Mouse (Mus musculus) kidney, postnatal 0 days (tissue): ENCODE measurements around the gene Rmnd5a. TPM values are rescaled to one million over a fixed set of nuclear protein-coding genes. Genes with fewer than 3 reads are reported as not detected.
A peak's percentile ranks its signal among the peaks of the same experiment; 100 is the strongest.

Source experiments
- ATAC-seq: fragments of 200-750 bp; cut with Nextera tagmentation; replicated peaks from 2 replicates; pipeline ENCODE4 v1.8.0; 2017; ENCODE audit warnings: low read depth, moderate number of reproducible peaks, moderate TSS enrichment, moderate library complexity; ENCODE audit not compliant: low FRiP score
- DNase-seq: peaks from one replicate; pipeline ENCODE4 v3.0.0-alpha.2; 2016; ENCODE audit warnings: low spot score
- H3K27ac ChIP-seq: fragments of 300-500 bp; sonication (generic); 2 replicates; pipeline ENCODE4 v1.5.1; 2014; ENCODE audit warnings: mild to moderate bottlenecking
- H3K27me3 ChIP-seq: fragments of 300-500 bp; sonication (generic); 2 replicates; pipeline ENCODE4 v1.6.1; 2014; ENCODE audit warnings: low read length, mixed read lengths; ENCODE audit not compliant: insufficient read depth
- H3K36me3 ChIP-seq: fragments of 300-500 bp; sonication (generic); 2 replicates; pipeline ENCODE4 v1.6.1; 2014; ENCODE audit warnings: low read length, mixed read lengths; ENCODE audit not compliant: insufficient read depth
- H3K4me1 ChIP-seq: fragments of 300-500 bp; sonication (generic); replicated peaks from 2 replicates; pipeline ENCODE4 v1.6.1; 2014; ENCODE audit warnings: antibody characterized with exemption, low read length, mixed read lengths; ENCODE audit not compliant: insufficient read depth
- H3K4me2 ChIP-seq: fragments of 300-500 bp; sonication (generic); 2 replicates; pipeline ENCODE4 v1.6.1; 2014; ENCODE audit warnings: mild to moderate bottlenecking, low read length, moderate library complexity, mixed read lengths
- H3K4me3 ChIP-seq: fragments of 300-500 bp; sonication (generic); replicated peaks from 2 replicates; pipeline ENCODE4 v1.5.1; 2014; ENCODE audit warnings: low read depth, low read length
- H3K9ac ChIP-seq: fragments of 300-500 bp; sonication (generic); 2 replicates; pipeline ENCODE4 v1.6.1; 2014; ENCODE audit warnings: low read depth, low read length
- H3K9me3 ChIP-seq: fragments of 300-500 bp; sonication (generic); replicated peaks from 2 replicates; pipeline ENCODE4 v1.6.1; 2016; ENCODE audit warnings: low read length, inconsistent platforms, mixed read lengths
- CTCF ChIP-seq: IDR thresholded peaks from 2 replicates; pipeline ENCODE4 v1.5.1; 2016; ENCODE audit warnings: antibody characterized with exemption, low read depth, mild to moderate bottlenecking, moderate library complexity
- WGBS: fragments of 180-500 bp; shearing (Covaris S2); extraction: QIAGEN DNeasy Blood & Tissue Kit; methylation state at CpG from one replicate; pipeline ENCODE4 v1.1.7; 2014; 5-methylcytosine and 5-hydroxymethylcytosine counted together
- polyA plus RNA-seq: library from polyadenylated mRNA; unstranded; fragments of >200 nt; fragmentation: Nextera tagmentation; extraction: Ambion mirVana; gene quantifications from 2 replicates; pipeline ENCODE4 v1.2.1, GENCODE M21; 2015

The Rmnd5a gene
- polyA plus RNA-seq, 1 experiment from 2014 or later: 15.4 TPM

- ATAC-seq: no peak
- Histone ChIP-seq H3K9ac (no peak overlapping the region), H3K27me3 (no peaks in the 10 kb centered on the region), H3K27ac (no peak overlapping the region), H3K9me3 (no peaks in the 10 kb centered on the region), H3K4me3 (no peak overlapping the region), H3K36me3 (no peaks in the 10 kb centered on the region), H3K4me2 (no peak overlapping the region), H3K4me1 (no peaks in the 10 kb centered on the region)
- WGBS: 93% methylated on average over 5 of the region's 5 CpGs
- DNase-seq: no peak
- no peak for TF ChIP-seq CTCF
Observed at GRCm38 (mm10) chr6:71381654-71382053, 58.8 kb downstream of the Rmnd5a start.

DNA sequence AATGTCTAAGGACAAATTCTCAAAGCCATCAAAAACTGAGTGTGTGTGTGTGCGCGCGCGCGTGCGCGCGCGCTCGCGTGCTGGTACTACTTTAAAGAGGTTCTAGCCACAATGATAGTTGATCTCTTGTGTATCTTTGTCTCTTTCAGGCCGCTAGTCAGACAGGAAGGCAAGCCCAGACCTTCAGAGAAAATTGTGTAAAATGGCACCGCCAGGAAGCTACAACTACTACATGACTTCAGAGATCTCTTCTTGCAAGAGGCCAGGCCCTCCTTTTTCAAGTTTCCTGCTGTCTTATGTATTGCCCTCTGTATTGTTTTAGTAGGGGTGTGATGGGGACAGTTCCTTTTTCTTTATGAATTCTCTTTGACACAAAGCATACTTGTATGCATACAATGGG is 63.7 kb downstream of the Rmnd5a start:
- no peak for DNase-seq
- no peak overlapping the region for H3K9ac ChIP-seq
- ATAC-seq: no peak
- H3K27me3 ChIP-seq: no peaks in the 10 kb centered on the region
- H3K36me3 ChIP-seq: no peaks in the 10 kb centered on the region
- no peaks in the 10 kb centered on the region for H3K9me3 ChIP-seq
- WGBS: 97% methylated on average over 13 of the region's 13 CpGs
- no peak overlapping the region for H3K27ac ChIP-seq
- no peak overlapping the region for H3K4me3 ChIP-seq
- no peaks in the 10 kb centered on the region for H3K4me1 ChIP-seq
- TF ChIP-seq CTCF: no peak
- H3K4me2 ChIP-seq: no peak overlapping the region

GRCm38 (mm10) chr6:71374921-71375320 is 65.5 kb downstream of the Rmnd5a start:
- H3K27me3 ChIP-seq: no peaks in the 10 kb centered on the region
- no peaks in the 10 kb centered on the region for H3K9me3 ChIP-seq
- DNase-seq (no peak), ATAC-seq (no peak)
- H3K9ac ChIP-seq: no peak overlapping the region
- no peak for TF ChIP-seq CTCF
- H3K27ac ChIP-seq: no peak overlapping the region
- no peak overlapping the region for H3K4me3 ChIP-seq
- H3K4me2 ChIP-seq: no peak overlapping the region
- H3K4me1 ChIP-seq: no peaks in the 10 kb centered on the region
- WGBS: 79% methylated on average over 2 of the region's 2 CpGs
- no peaks in the 10 kb centered on the region for H3K36me3 ChIP-seq

- H3K4me2 ChIP-seq: no peak overlapping the region
- 90% methylated on average over 19 of the region's 19 CpGs for WGBS
- H3K27ac ChIP-seq: no peak overlapping the region
- no peak overlapping the region for H3K4me3 ChIP-seq
- DNase-seq (no peak), ATAC-seq (no peak)
- H3K9me3 ChIP-seq: no peaks in the 10 kb centered on the region
- no peaks in the 10 kb centered on the region for H3K36me3 ChIP-seq
- H3K9ac ChIP-seq: no peak overlapping the region
- no peak for TF ChIP-seq CTCF
- H3K4me1 ChIP-seq: no peaks in the 10 kb centered on the region
- no peaks in the 10 kb centered on the region for H3K27me3 ChIP-seq
Observed at GRCm38 (mm10) chr6:71374311-71374829, 66.1 kb downstream of the Rmnd5a start.

DNA sequence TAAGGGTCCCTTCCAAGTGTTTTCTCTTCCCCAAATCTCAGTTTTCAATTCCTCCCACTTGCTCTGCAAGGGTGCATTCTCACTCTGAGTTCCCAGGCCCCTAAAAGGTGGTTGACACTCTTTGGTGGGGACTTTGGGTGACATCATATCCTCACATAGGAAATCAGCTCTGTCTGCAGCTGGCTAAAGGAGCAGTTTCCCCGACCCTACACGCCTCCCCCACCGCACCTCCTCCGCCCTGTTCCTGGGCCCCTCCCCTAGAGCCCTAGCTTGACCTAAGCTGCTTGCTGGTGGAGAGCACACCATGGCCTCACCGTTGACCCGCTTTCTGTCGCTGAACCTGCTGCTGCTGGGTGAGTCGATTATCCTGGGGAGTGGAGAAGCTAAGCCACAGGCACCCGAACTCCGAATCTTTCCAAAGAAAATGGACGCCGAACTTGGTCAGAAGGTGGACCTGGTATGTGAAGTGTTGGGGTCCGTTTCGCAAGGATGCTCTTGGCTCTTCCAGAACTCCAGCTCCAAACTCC is 67.1 kb downstream of the Rmnd5a start, which contains the start of gene Cd8a:
Gene Cd8a (plus strand): TSS at position 179 of the 527 bp plus-strand sequence.
- Histone ChIP-seq H3K36me3 (no peaks in the 10 kb centered on the region), H3K9ac (no peak within 1 kb of the TSS), H3K4me3 (no peak within 1 kb of the TSS), H3K9me3 (no peaks in the 10 kb centered on the region), H3K27ac (no peak within 1 kb of the TSS), H3K4me2 (no peak within 1 kb of the TSS), H3K4me1 (no peaks in the 10 kb centered on the region), H3K27me3 (no peaks in the 10 kb centered on the region)
- TF ChIP-seq CTCF: no peak
- DNase-seq: no peak
- 0 out of 2 replicates have a peak, but pooled peaks have one; percentile 40 for ATAC-seq
- 66% methylated on average over 14 of the region's 14 CpGs for WGBS

DNA sequence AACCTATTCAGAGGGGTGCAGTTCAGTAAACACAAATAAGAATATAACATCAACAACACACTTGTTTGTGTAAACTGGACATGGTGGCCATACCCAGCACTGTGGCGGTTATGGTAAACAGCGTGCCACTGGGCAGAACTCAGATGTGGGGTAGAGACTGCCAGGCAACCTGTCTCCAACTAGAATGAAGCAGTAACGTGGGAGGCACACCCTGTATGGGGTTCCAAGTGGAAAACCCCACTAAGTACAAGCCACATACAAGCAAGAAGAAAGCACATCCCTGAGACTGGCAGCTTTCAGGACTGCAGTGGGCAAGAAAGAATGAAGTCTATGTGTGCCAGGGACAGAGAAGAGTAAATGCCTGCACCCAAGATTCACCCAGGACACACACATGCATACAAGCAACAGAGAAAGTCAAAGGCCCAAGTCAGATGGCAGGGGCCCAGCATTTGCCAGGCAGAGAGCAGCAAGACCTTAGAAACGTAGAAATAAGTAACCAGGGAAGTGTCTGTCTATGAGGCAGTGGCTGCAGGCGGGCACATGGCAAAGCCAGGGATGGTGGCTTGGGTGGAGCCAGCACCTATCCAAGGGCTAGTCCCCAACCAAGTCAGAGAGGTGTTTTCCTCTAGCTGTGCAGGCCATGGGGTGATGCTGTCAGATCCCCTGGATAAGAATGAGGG is 68.3 kb downstream of the Rmnd5a start:
- DNase-seq: no peak
- WGBS: 87% methylated on average over 5 of the region's 5 CpGs
- Histone ChIP-seq H3K36me3 (no peaks in the 10 kb centered on the region), H3K27me3 (no peaks in the 10 kb centered on the region), H3K9me3 (no peaks in the 10 kb centered on the region), H3K4me2 (no peak overlapping the region), H3K4me1 (no peaks in the 10 kb centered on the region), H3K27ac (no peak overlapping the region), H3K4me3 (no peak overlapping the region), H3K9ac (no peak overlapping the region)
- TF ChIP-seq CTCF: no peak
- ATAC-seq: no peak
